Mouse (Mus musculus) olfactory bulb, adult 2 months (tissue): ENCODE data around the gene Gabrr3.

Source experiments
- CTCF ChIP-seq: fragments of 200-500 bp; IDR thresholded peaks from 2 replicates; pipeline ENCODE4 v1.5.1; 2012; ENCODE audit warnings: low read depth, mild to moderate bottlenecking, low read length, moderate library complexity; ENCODE audit not compliant: insufficient read depth
- POLR2A ChIP-seq: fragments of 200-500 bp; IDR thresholded peaks from 2 replicates; pipeline ENCODE4 v1.6.1; 2012; ENCODE audit warnings: mild to moderate bottlenecking, low read depth, low read length, moderate library complexity; ENCODE audit not compliant: insufficient read depth

- no peak for TF ChIP-seq CTCF
- no peak for TF ChIP-seq POLR2A
These were observed 14.6 kb downstream of the Gabrr3 start for GRCm38 (mm10) chr16:59421571-59422345.
